Mouse (Mus musculus) forelimb bud, embryonic 11.5 days (tissue): ENCODE results near the gene Pdcd5.
A peak's percentile ranks its signal among the peaks of the same experiment; 100 is the strongest.

Source experiments
- DNase-seq: peaks from one replicate; pipeline ENCODE4 v3.0.0-alpha.2; 2012; ENCODE audit warnings: low read depth, low spot score

The Pdcd5 gene

GRCm38 (mm10) chr7:35647101-35647698 is at the start of gene Pdcd5:
TSS of gene Pdcd5 (minus strand) at chr7:35647521.
- DNase-seq = peak; percentile 98

GRCm38 (mm10) chr7:35692641-35693040 is 45.3 kb upstream of the Pdcd5 start:
- no peak for DNase-seq

GRCm38 (mm10) chr7:35692117-35692516 is 44.8 kb upstream of the Pdcd5 start:
- DNase-seq = no peak

- DNase-seq = no peak
Measured at GRCm38 (mm10) chr7:35688781-35689349, 41.5 kb upstream of the Pdcd5 start.

- no peak for DNase-seq
Measured at GRCm38 (mm10) chr7:35688276-35688675, 41.0 kb upstream of the Pdcd5 start.

DNA sequence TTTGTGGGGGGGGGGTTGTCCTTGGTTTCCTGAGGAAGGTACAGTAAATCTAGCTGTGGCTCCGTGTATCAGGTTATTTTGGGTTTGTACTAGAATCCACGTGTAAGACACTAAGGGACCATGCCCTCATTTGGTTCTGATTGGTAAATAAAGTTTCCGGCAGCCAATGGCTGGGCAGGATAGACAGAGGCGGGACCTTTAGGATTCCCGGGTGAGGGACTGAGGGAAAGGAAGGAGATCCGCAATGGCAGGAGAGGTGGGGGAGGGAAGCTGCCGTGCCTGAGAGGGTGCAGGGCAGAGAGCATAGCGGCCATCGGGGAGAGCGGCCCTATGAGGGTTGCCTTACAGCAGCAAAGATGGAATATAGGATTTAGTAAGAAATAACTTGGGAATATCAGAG is 39.9 kb upstream of the Pdcd5 start:
- DNase-seq = no peak

- peak; percentile 32 for DNase-seq
Measured at GRCm38 (mm10) chr7:35686756-35687155, 39.4 kb upstream of the Pdcd5 start.

DNA sequence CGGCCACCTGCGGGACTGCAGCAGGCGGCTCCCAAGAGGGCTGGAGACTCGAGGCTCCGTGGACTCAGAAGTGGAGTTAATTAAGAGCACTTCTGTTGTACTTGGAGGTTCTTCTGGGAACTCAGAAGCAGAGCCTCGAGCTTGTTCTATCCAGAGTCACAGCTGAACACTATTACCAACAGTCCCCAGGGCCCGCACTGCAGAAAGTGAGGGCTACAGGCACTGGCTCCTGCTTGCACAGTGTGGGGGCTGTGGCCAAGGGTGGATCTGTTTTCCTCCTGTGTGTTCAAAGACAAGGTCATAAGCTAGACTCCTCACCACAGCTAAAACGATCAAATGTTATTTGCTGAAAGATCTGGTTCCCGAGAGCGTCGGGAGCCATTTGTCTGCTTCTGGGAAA is 38.9 kb upstream of the Pdcd5 start:
- DNase-seq = no peak

DNA sequence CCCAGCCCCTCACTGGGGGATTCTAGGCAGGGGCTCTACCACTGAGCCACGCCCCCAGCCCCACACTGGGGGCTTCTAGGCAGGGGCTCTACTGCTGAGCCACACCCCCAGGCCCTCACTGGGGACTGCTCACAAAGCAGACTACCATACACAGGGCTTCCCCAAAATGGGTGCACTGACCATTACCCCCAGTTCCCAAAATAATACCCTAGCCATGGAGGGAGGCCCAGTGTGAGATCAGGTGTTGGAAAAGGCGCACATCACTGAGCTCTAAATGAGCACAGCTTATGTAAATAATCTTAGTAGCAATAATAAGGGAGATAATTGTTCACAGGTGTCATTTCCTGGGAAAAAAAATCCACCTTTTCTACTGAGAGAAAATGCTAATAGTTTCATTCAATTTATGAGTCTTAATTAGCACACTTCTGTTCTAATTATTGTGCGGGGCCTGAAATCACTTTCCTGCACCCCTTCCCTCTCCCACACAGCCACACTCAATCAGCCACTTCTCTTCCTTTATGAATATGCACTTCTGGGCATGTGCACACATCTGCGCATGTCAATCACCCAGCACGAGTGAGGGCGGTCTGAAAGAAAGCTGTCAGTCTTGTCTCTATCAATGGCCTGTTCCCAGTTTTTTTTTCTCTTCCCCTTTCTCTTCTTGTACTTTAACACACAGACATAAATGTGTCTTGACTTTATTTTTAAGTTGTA is 36.2 kb upstream of the Pdcd5 start:
- no peak for DNase-seq

GRCm38 (mm10) chr7:35681559-35681958 is 34.2 kb upstream of the Pdcd5 start:
- DNase-seq = no peak

DNA sequence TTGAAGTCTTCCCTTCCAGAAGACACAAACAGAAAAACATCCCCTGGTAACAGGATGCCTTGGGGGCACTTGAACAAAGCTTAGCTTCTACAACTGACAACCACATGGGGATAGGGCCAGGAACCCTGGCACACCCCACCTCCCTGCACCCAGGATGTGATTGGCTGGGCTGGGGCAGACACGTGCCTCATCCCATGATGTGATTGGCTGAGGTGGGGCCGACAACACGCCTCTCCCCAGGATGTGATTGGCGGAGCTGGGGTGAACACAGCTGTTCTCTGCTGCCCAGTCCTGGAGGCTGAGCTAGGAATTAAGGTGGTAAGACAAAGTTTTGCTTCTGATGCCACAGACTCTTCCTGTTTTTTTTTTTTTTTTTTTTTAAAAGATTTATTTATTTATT is 31.7 kb upstream of the Pdcd5 start:
- DNase-seq = no peak

DNA sequence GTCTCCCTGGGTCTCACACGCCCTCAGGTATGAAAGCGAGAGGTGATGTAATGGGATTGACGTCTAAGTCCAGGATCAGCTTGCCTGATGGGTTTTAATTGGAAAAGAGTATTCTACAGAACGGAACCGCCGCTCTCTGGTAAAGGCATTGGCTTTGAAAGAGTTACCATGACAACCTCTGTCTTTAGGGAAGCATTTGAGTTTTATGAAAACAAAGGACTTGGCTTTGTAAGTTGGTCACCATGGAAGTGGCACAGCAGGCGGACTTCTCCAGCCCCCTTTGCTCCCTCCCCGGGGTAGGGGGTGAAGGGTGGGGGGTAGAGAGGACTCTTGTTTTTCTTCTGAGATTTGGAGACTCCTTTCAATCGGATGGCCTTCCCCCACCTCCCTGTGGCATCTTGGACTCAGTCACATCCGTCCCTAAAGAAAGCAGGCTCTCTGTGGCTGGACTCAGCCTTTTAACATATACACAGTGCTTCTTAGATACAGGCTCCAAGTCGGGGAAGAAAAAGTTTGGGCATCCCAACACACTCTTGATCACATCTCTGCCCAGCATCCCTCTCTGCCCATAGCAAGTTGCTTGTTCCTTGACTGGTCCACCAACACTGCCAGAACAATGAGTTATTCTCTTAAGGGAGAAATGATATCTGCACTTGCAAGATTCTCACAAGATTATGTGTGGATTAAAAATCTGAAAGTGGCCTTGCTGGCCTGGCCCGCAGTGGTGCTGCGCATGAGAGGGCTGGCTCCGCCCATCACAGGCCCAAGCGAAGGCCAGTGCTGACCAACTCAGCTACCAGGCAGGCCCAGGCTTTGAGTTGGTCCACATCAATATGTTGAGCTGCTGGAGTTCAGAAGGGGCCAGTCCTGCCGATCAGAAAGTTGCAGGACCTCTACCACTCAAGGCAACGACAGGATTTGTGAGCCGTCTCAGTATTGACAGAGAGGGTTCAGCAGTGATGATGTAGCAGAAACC is 21.0 kb upstream of the Pdcd5 start:
- DNase-seq = no peak

DNA sequence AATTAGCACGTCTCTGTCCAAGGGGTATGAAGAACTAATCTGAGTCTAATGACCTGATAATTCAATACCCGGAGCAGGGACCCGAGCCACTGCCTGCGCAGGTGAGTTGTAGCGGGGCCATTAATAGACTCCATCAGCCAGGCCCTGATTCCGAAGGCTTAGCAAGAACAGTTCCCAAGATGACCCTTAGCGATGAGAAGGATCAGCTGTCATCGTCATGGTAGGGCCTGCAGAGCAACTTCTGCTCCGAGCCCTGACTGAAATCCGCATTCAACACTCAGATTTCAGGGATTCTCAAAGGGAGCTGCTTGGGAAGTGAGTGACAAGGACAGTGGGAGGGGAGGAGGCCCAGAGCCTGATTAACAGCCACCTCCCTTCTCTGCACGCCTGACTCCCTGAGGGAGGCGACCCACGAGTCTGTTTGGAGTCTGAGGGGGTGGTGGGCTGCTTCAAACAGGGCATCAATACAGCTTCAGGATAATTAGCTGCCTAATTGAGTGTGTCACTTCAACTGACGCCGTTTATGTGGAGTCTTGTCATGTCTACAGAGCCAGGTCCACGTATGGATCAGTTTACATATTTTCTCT is 16.6 kb upstream of the Pdcd5 start:
- no peak for DNase-seq

DNA sequence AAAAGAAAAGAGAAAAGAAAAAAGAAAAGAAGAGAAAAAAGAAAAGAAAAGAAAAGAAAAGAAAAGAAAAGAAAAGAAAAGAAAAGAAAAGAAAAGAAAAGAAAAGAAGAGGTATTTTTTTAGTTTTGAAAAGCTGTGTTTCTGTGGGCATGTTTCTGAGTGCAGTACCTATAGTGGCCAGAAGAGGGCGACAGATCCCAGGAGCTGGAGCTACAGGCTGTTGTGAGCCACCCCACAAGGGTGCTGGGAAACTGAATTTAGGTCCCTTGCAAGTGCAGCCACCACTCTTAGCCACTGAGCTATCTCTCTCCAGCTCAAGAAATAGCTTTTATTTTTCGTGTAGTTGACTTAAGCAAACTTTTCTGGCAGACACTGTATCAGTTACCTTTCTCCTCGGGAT is 11.9 kb upstream of the Pdcd5 start:
- no peak for DNase-seq

GRCm38 (mm10) chr7:35657829-35658228 is 10.5 kb upstream of the Pdcd5 start:
- no peak for DNase-seq

DNA sequence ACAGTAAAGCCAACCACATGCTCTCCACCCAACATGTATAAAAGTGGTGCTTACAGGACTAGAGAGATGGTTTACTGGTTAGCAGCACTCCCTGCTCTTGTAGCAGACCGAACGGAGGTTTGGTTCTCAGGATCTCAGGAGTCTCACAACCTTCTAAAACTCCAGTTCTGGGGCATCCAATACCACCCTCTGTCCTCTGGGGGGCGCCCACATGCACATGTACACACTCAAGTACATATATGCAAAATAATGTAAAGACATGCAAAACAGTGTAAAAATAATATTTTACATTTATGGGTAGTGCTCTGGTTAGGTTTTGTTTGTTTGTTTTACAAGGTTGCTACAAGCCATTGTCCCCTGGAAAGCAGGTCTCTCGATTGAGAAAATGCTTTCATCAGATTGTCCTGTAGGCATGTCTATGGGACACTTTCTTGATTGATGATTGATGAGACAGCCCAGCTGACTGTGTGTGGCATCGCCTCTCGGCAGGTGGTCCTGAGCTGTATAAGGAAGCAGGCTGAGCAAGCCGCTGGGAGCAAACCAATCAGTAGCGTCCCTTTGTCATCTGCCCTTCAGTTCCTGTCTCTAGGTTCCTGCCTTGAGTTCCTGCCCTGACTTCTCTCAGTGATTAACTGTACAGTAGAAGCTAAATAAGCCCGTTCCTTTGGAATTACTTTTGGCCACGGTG is 4.4 kb upstream of the Pdcd5 start:
- DNase-seq = no peak

DNA sequence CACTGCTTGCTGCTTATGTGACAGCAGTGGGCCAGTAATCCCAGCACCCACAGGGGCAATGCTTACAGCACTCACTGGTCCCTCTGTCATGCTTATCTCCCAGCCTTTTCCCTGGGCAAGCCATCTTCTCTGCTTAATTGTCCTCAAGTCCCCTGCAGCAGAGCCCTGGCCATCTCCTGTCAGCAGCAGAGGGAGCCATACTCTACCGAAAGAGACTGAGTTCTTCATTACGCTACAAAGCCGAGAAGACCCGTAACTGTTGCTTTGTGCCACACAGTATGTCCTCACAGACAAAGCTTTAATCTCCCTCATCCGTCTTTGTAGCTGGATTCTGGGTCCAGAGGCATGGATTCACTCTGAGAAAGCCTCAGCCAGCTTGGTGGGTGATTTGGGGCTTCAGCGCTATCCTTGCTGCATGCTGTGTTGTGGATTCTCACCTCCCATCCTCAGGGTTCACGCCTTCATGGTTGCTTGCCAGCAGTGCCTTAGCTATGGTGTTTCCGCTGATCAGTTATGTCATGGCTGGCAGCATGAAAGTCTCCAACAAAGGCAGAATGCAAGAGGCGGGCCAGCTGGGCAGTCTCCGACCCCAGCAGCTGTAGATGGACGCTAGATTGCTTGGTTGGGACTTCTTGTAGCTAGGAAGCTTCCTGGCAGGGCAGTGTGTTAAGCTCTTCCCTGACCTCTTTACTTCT is 3.5 kb upstream of the Pdcd5 start:
- DNase-seq = no peak

- peak; percentile 10 for DNase-seq
Measured at GRCm38 (mm10) chr7:35649071-35649470, 1.8 kb upstream of the Pdcd5 start.

- no peak for DNase-seq
Measured at GRCm38 (mm10) chr7:35648239-35649069, 1.1 kb upstream of the Pdcd5 start.
